Mouse (Mus musculus) gastrocnemius, postnatal 14 days (tissue): ENCODE data around the gene Slc19a2. TPM values are rescaled to one million over a fixed set of nuclear protein-coding genes. Genes with fewer than 3 reads are reported as not detected.

Experiments used
- DNase-seq: peaks from one replicate; pipeline ENCODE4 v3.0.0; 2021; ENCODE audit warnings: mixed read lengths
- intact Hi-C: fragments of 180-260 bp; cut with DNase I; formaldehyde crosslinking; loops from one replicate; pipeline ENCODE4 v1.15.1; 2025; ENCODE audit warnings: low total_unique reads
- total RNA-seq, 2 experiments: library from RNA; stranded (reverse); gene quantifications; 2 replicates each; pipeline ENCODE4 v1.2.3; 2021

Slc19a2 gene
- total RNA-seq, 2 experiments from 2014 or later: 1.8 to 2.6 TPM

DNA sequence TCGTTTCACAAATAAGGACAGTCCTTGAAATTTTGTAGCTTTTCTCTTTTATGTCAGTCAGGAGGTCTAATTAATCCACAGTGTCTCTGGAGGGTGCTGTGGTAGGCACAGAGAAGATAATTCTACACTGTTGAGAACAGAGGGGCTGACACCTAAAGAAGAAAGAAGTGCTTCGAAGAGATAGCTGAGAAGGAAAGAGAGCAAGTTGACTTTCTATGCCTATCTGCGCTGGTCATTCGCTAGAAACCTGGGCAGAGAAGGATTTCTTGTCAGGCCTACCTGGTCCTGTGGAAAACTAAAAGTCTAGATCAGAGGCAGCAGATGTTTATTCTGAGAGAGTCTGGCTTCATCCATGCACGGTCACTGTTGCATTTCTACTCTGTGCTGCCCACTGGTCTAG lies 65.2 kb downstream of the Slc19a2 start:
- intact Hi-C loops: loop anchor here (10.0 kb wide), 1 partner anchor 591 kb away; no protein-coding TSS in a partner anchor

More for the DNA sequence above, 65.2 kb downstream of the Slc19a2 start:
- no peak for DNase-seq

Other genes with a start within 250 kb of the Slc19a2 start
- not detected for gene Sele, start 200.8 kb upstream of the Slc19a2 start, total RNA-seq
- under 1 TPM; 0.24 to 0.29 TPM for gene Sell, start 187.1 kb upstream of the Slc19a2 start, total RNA-seq
- gene Selp, start 133.8 kb upstream of the Slc19a2 start, total RNA-seq: 1 to 10 TPM in 1 of 2 experiments, under 1 TPM in 1; 0.31 to 1.1 TPM
- gene F5, start 97.2 kb upstream of the Slc19a2 start, total RNA-seq: under 1 TPM; 0.07 to 0.14 TPM
- 1 to 10 TPM; 5.5 to 5.7 TPM for gene Ccdc181, start 26.5 kb downstream of the Slc19a2 start, total RNA-seq
- gene Nme7, start 55.1 kb downstream of the Slc19a2 start, total RNA-seq: 1 to 10 TPM; 3.0 to 3.1 TPM
- gene Blzf1, start 58.4 kb downstream of the Slc19a2 start, total RNA-seq: 10 to 100 TPM; 22.7 to 23.8 TPM
- 100 to 1,000 TPM; 147 to 159 TPM for gene Atp1b1, start 209.3 kb downstream of the Slc19a2 start, total RNA-seq